Mouse (Mus musculus) layer of hippocampus, adult 9-10 months (tissue): ENCODE data around the gene Rtn2.

Experiments used
- DNase-seq: peaks from one replicate; pipeline ENCODE4 v3.0.0; 2022; ENCODE audit warnings: low spot score

Rtn2 gene

DNA sequence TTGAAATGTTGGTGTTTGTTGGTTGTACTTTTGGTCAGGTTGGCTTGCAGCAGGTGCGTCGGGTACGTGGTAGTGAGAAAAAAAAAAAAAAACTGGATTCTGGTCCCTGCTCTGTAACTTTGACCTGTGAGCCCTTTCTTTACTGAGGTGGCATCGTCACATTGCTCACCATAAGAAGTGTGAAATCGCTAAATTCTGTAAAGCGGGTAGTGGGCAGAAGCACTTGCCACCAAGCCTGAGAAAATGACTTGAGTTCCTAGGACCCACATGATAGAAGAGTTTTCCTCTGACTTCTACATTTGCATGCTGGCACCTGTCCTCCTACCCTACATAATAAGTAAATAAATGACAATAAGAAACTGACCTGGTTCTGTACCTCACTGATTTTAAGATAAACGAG, 38.2 kb downstream of the Rtn2 start:
- DNase-seq: no peak

GRCm38 (mm10) chr7:19321464-19321863, 39.0 kb downstream of the Rtn2 start:
- no peak for DNase-seq

GRCm38 (mm10) chr7:19322489-19322888, 40.1 kb downstream of the Rtn2 start:
- no peak for DNase-seq

DNA sequence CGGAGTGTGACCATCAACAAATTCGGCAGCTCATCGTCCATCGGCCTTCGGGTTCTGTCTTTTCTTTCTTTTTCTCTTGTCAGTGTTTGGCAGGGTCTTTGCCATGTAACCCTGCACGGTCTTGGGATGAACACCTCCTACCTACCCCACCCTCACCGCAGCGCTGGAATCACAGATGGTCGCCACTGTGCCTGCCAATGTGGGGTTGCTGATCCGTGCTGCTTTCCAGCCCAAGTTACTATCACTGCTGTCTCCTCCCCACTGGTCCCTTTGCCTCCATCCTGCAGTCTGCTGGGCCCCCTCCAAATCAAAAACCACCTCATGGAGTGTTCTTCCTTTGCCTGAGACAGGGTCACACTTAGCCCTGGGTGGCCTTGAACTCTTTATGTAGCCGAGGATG, 41.8 kb downstream of the Rtn2 start:
- no peak for DNase-seq

DNA sequence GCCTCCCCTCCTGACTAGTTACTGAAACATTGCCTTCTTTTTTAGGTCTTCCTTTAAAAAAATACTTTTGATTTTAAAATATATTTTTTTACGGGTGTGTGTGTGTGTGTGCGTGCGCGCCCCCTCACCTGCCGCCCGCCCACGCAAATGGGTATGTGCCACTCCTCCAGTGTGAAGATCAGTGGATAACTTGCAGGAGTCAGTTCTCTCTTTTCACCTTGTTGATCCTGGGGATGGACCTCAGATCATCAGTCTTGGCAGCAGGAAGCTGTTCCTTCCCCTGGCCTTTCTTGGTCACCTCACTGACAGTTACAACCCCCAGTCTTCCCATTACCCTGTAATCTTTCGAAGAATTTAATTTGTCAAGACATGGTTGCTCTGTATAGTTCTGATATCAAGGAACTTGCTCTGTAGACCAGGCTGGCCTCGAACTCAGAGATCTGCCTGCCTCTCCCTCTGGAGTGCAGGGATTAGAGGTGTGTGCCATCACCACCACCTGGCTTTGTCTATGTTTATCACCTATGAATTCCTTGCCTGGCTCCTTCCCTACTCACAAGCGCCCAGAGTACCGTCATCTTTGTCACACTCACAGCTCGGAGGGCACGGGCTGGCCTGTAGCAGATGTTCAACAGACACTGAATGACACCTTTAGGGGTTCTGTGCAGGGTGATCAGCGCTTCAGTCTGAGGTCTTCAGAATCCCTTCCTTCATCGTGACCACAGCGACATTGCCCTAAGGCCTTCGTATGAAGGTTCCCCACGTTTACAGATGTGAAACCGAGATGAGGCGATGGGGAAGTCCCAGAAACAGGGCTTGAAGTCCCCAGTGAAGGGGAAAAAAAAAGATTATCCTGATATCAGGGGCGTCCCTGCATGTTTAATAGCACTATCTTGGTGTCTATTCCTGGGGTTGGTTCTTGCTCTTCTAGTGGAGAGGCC, 43.1 kb downstream of the Rtn2 start:
- no peak for DNase-seq

DNA sequence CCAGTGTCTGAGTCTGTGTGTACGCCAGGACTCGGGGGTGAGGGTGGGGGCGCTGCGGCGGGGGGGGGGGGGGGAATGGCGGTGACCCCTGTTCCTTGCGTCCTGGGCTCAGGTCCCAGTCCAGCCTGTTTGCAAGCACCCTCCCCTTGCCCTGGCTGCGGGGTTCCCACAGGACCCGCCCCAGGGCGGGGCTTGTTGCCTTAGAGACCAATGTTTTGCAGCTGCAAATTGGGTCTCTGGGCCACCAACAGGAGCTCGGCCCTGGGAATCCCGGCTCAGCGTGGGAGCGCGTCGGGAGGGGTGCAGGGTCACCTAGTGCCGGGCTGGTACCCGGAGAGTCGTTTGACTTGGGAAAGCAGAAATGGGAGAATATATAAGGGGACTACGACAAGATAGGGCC, 43.9 kb downstream of the Rtn2 start:
- DNase-seq: no peak

GRCm38 (mm10) chr7:19327128-19327527, 44.7 kb downstream of the Rtn2 start:
- no peak for DNase-seq

GRCm38 (mm10) chr7:19327782-19328181, 45.4 kb downstream of the Rtn2 start:
- DNase-seq: no peak

- DNase-seq: no peak
These were observed 46.0 kb downstream of the Rtn2 start for GRCm38 (mm10) chr7:19328425-19328824.

GRCm38 (mm10) chr7:19331910-19332309, 49.5 kb downstream of the Rtn2 start:
- no peak for DNase-seq

- no peak for DNase-seq
These were observed 50.4 kb downstream of the Rtn2 start for GRCm38 (mm10) chr7:19332709-19333352.

GRCm38 (mm10) chr7:19335583-19335982, 53.2 kb downstream of the Rtn2 start:
- no peak for DNase-seq

DNA sequence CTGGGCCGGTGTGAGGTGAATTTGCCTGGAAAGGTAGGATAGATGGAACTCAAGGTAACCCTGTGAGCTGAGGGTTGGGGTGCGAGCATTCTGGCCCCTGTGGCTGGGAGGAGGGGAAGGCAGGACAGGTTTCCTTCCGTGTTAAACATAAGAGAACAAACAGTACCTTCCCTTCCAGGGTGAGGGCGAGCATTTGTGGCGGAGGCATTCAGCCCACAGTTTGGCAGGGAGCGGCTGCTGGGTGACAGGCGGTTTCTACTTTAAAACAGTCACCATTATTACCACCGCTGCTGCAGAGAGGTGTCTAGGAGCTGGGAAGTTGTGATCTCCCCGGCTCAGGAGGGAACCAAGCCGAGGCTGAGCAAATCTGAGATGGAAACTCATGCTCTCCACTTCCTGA, 54.7 kb downstream of the Rtn2 start:
- DNase-seq: no peak

- DNase-seq: no peak
These were observed 55.6 kb downstream of the Rtn2 start for GRCm38 (mm10) chr7:19338060-19338459.

GRCm38 (mm10) chr7:19338596-19338995, 56.2 kb downstream of the Rtn2 start:
- no peak for DNase-seq

DNA sequence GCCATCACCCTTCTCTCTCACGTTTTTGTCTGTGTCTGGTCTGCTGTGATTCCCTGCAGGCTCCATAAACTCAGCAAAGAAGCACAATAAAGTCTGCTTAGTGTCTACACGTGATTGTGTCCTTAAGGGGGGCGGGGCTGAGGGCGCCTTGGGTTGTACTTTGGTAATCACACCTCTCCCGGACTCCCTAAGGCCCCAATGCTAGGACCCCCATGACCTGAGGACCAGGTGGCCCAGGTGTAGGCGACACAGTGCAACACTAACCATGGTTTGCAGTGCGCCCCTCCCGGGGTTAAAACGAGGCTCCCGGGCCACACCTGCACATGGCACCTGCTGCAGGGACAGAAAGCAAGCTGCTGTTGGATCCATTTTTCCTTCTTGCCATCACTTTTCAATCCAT, 58.8 kb downstream of the Rtn2 start:
- DNase-seq: no peak

- no peak for DNase-seq
These were observed 59.5 kb downstream of the Rtn2 start for GRCm38 (mm10) chr7:19341761-19342409.

DNA sequence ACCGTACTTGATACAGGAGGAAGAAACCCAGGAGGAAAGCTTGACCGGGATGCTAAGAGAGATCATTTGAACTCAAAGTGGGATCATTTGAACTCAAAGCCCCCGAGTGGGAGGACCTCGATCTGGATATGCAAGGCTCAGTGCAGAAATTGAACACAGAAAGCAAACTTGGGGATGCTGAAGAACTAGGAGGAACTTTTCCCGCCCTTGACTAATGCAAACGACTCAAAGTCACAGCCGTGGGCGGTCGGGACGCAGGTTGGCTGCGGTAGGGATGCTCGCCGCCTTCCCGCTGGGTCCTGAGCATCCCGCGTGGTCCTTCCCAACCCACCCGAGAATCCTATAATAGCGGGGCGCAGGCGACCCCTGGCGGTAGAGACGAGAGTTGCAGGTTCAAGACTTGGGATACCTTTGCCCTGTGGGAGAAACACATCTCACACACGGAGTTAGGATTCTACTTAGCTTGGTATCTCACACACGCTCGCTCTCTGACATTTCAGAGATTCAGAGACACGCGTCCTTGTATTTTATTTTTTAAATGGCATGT, 60.1 kb downstream of the Rtn2 start:
- peak; percentile 91 for DNase-seq

DNA sequence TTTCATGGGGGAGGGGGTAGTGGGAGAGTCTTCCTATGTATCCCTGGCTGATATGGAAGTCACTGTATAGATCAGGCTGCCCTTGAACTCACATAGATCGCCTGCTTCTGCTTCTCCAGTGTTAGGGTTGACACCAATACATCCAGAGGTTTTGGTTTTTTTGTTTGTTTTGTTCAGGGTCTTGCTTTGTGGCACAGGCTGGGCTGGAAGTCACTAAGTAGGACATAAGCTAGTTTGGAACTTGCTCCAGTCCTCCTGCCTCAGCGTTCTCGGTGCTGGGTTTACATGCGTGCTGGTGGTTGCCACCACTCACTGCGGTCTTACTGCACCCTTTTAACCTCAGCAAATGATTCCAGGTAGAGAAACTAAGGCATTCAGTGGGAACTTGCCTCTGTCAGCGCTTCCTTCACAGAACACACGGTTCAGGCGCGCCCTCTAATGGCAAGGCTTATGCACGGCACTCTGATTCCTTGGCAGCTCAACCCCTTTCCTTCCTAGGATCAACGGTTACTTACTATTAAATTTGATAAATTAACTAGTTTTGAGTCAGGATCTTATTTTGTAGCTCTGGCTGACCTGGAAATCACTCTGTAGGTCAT, 60.9 kb downstream of the Rtn2 start:
- DNase-seq: no peak

- no peak for DNase-seq
These were observed 61.9 kb downstream of the Rtn2 start, which contains the start of gene Ercc1 for GRCm38 (mm10) chr7:19344237-19344847. Ercc1 (plus strand) TSS chr7:19344778.

DNA sequence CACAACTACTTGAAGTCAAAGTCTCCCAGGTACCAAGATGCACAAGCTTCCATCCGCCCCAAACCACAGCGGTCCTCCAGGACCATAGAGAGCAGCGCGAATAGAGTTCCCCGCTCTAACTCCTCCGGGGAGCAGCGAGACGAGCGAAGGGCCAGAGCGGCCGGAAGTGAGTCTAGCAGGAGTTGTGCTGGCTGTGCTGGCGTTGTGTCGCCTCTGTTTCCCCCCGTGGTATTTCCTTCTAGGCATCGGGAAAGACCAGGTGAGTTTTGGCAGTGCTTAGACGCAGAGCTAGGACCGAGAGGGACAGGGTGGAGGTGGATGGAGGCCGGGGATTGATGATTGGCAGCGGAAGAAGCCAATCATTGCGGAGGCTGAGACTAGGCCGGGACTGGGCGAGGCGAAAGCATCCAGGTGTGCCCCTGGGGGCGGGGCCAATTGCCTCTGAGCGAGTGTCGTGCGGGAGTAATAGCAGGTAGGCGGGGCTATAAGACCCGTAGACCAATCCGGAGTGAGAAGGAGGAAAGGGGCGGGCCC, 62.6 kb downstream of the Rtn2 start:
- DNase-seq: peak; percentile 87
